Mouse (Mus musculus) brown adipose tissue, adult 24 weeks (tissue): ENCODE data around the gene Swi5. TPM values are rescaled to one million over a fixed set of nuclear protein-coding genes. Genes with fewer than 3 reads are reported as not detected.

ENCODE experiments used
- H3K27ac ChIP-seq: fragments of 200-500 bp; replicated peaks from 2 replicates; pipeline ENCODE4 v1.5.1; 2012; ENCODE audit warnings: low read depth, mild to moderate bottlenecking, low read length
- H3K4me1 ChIP-seq: fragments of 200-500 bp; 2 replicates; pipeline ENCODE4 v1.6.1; 2012; ENCODE audit warnings: low read length, mixed read lengths; ENCODE audit not compliant: control insufficient read depth, insufficient read depth, insufficient read length
- H3K4me3 ChIP-seq: fragments of 200-500 bp; 2 replicates; pipeline ENCODE4 v1.5.1; 2012; ENCODE audit warnings: low read depth, mild to moderate bottlenecking, low read length, moderate library complexity; ENCODE audit not compliant: insufficient read depth
- polyA plus RNA-seq: library from polyadenylated mRNA; stranded (reverse); fragments of >200 nt; gene quantifications from 2 replicates; pipeline ENCODE4 v1.2.4, GENCODE M21; 2012; ENCODE audit not compliant: missing spikeins, insufficient read depth, insufficient read length

Gene Swi5
- polyA plus RNA-seq, 1 experiment: 679 TPM

GRCm38 (mm10) chr2:32258887-32259533 is 28.9 kb downstream of the Swi5 start:
- peak overlapping the region; percentile 96 for H3K4me3 ChIP-seq
- peaks cover 5% of the 10 kb centered on the region for H3K4me1 ChIP-seq
- peak overlapping the region; percentile 92 for H3K27ac ChIP-seq

GRCm38 (mm10) chr2:32256273-32256672 is 31.6 kb downstream of the Swi5 start:
- peaks cover 5% of the 10 kb centered on the region for H3K4me1 ChIP-seq
- H3K27ac ChIP-seq: peak overlapping the region; percentile 71
- peak overlapping the region; percentile 4; the same call in 1 of the 2 replicates for H3K4me3 ChIP-seq

GRCm38 (mm10) chr2:32254563-32254962 is 33.3 kb downstream of the Swi5 start:
- Histone ChIP-seq H3K27ac (peak overlapping the region; percentile 38), H3K4me3 (no peak overlapping the region), H3K4me1 (peaks cover 5% of the 10 kb centered on the region)

GRCm38 (mm10) chr2:32253352-32253751 is 34.5 kb downstream of the Swi5 start:
- H3K4me3 ChIP-seq: no peak overlapping the region
- H3K27ac ChIP-seq: no peak overlapping the region
- H3K4me1 ChIP-seq: peaks cover 5% of the 10 kb centered on the region

- no peak overlapping the region for H3K27ac ChIP-seq
- H3K4me3 ChIP-seq: no peak overlapping the region
- H3K4me1 ChIP-seq: peaks cover 2% of the 10 kb centered on the region
Measured at GRCm38 (mm10) chr2:32252658-32253057, 35.2 kb downstream of the Swi5 start.

DNA sequence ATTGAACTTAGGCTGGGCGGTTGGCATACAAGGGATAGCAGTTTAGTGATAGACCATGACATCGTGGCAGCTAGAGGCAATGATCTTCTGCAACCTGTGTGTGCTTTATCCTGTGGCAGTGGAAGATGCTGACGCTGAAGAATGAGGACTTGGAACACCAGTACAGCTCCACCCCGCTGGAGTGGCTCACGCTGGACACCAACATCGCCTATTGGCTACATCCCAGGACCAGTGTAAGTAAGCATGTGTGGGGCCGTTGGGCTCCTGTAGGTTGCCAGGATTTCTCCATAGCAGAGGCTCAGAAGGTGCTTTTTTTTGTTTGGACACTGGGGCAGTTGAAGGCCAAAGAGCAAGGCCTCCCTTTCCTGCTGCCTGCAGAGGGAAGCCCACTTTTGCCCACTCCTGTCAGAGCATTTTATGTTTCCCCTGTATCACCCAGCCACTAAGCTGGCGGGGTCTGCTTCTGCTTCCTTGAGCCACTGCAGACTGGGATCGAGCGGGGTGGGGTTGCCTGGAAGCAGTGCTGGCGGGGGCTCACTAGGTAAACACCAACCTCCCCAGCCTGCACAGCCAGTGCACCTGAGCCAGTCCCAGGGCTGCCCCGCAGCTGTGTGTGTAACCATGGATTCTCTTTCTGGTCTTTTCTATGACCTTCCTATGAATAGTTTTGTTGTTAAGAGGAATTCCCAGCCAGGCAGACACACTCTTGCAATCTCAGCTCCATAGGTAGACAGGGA is 35.9 kb downstream of the Swi5 start:
- no peaks in the 10 kb centered on the region; the same call in none of the 2 replicates for H3K4me1 ChIP-seq
- H3K27ac ChIP-seq: no peak overlapping the region
- no peak overlapping the region for H3K4me3 ChIP-seq

DNA sequence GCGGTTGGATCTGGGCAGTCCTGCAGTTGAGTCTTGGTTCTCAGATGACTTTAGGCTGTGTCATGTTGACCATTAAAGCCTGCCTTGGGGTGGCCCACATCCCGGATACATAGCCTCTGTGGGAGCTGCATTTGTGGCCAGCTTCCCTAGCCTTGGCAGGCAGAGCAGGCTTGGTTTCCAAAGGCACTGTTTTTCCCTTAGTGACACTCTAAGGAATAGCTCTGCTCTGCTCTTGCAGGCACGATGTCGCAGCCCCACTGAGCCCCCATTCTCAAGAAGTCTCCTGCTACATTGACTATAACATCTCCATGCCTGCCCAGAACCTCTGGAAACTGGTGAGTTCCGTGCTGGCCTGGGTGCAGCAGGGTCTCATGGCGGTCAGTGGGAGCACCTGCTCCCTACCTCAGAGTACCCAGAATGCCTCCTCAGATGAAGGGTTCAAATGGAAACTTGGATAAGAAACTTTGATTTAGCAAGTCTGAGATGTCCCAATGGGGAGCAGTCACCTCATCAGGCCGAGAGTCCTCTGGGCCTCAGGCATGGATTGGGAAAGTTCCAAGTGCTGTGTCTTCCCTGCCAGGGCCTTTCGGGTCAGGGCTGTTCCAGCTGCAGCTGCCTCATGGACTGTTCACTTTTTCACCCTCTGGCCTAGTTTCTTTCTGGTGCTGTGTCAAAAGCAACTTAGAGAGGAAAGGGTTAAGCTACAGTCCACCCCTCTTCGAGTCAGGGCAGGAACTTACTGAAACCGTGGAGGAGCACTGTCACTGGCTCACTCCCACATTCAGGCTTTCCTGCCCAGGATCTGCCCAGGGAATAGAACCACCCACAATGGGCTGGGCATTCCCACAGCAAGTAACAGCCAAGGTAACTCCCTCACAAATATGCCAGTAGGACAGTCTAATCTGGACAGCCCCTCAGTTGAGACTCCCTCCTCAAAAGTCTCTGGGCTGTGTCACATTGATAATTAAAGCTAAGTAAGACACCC is 39.2 kb downstream of the Swi5 start:
- H3K4me1 ChIP-seq: no peaks in the 10 kb centered on the region; the same call in 1 of the 2 replicates
- H3K4me3 ChIP-seq: no peak overlapping the region
- H3K27ac ChIP-seq: peak overlapping the region; percentile 77

DNA sequence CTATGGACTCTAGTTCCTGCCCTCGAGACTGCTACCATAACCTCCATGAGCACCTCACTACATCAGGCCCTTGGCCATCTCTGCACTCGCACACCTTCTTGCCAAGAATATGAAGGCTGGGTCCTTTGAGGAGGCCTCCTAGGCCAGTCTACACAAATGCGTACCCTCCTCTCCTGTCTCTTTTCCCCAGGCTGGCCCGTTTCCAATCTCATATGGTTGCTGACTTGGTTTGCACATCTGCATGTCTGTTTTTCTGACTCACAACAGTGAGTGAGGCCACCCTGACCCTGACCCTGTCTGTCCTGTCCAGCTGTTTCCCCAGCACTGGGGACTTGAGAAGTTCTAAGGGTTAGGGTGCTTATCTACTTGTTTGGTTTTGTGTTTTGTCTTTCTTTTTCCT is 41.1 kb downstream of the Swi5 start:
- no peaks in the 10 kb centered on the region; the same call in 1 of the 2 replicates for H3K4me1 ChIP-seq
- H3K27ac ChIP-seq: peak overlapping the region; percentile 37
- H3K4me3 ChIP-seq: no peak overlapping the region

- Histone ChIP-seq H3K4me3 (no peak overlapping the region), H3K27ac (no peak overlapping the region), H3K4me1 (no peaks in the 10 kb centered on the region)
Measured at GRCm38 (mm10) chr2:32242986-32243385, 44.9 kb downstream of the Swi5 start.

- H3K4me1 ChIP-seq: no peaks in the 10 kb centered on the region
- no peak overlapping the region for H3K4me3 ChIP-seq
- no peak overlapping the region for H3K27ac ChIP-seq
Measured at GRCm38 (mm10) chr2:32240591-32240990, 47.3 kb downstream of the Swi5 start.

GRCm38 (mm10) chr2:32238708-32239435 is 49.0 kb downstream of the Swi5 start:
- Histone ChIP-seq H3K4me1 (peaks cover 7% of the 10 kb centered on the region; the same call in 1 of the 2 replicates), H3K4me3 (no peak overlapping the region), H3K27ac (no peak overlapping the region)

GRCm38 (mm10) chr2:32237571-32237970 is 50.3 kb downstream of the Swi5 start:
- Histone ChIP-seq H3K27ac (no peak overlapping the region), H3K4me3 (peak overlapping the region; percentile 80), H3K4me1 (peaks cover 7% of the 10 kb centered on the region; the same call in 1 of the 2 replicates)

- H3K27ac ChIP-seq: peak overlapping the region; percentile 56
- peak overlapping the region; percentile 80 for H3K4me3 ChIP-seq
- peaks cover 7% of the 10 kb centered on the region; the same call in 1 of the 2 replicates for H3K4me1 ChIP-seq
Measured at GRCm38 (mm10) chr2:32236760-32237487, 51.0 kb downstream of the Swi5 start.
